Mouse (Mus musculus) neural tube, embryonic 12.5 days (tissue): ENCODE data around the gene Abca8b. TPM values are rescaled to one million over a fixed set of nuclear protein-coding genes. Genes with fewer than 3 reads are reported as not detected.
"Not testable (repeated sequence)": the region's sequence is repeated elsewhere in the genome, so short reads cannot be mapped to it uniquely, and the experiment has no call there.

Experiments used
- ATAC-seq: fragments of 200-750 bp; cut with Nextera tagmentation; 2 replicates; pipeline ENCODE4 v1.8.0; 2017; ENCODE audit warnings: low read depth, mild to moderate bottlenecking, moderate TSS enrichment, moderate library complexity; ENCODE audit not compliant: low FRiP score
- H3K27ac ChIP-seq: fragments of 300-500 bp; sonication (generic); 2 replicates; pipeline ENCODE4 v1.5.1; 2016
- H3K27me3 ChIP-seq: fragments of 300-500 bp; sonication (generic); replicated peaks from 2 replicates; pipeline ENCODE4 v1.6.1; 2016; ENCODE audit warnings: mild to moderate bottlenecking
- H3K36me3 ChIP-seq: fragments of 300-500 bp; sonication (generic); 2 replicates; pipeline ENCODE4 v1.6.1; 2016; ENCODE audit warnings: mild to moderate bottlenecking
- H3K4me1 ChIP-seq: fragments of 300-500 bp; sonication (generic); 2 replicates; pipeline ENCODE4 v1.6.1; 2016
- H3K4me2 ChIP-seq: fragments of 300-500 bp; sonication (generic); replicated peaks from 2 replicates; pipeline ENCODE4 v1.6.1; 2016; ENCODE audit warnings: mild to moderate bottlenecking
- H3K4me3 ChIP-seq: fragments of 300-500 bp; sonication (generic); 2 replicates; pipeline ENCODE4 v1.5.1; 2016
- H3K9ac ChIP-seq: fragments of 300-500 bp; sonication (generic); 2 replicates; pipeline ENCODE4 v1.6.1; 2016; ENCODE audit warnings: mild to moderate bottlenecking
- H3K9me3 ChIP-seq: fragments of 300-500 bp; sonication (generic); 2 replicates; pipeline ENCODE4 v1.6.1; 2016; ENCODE audit warnings: mild to moderate bottlenecking
- WGBS: fragments of 180-500 bp; shearing (Covaris S2); methylation state at CpG from one replicate; pipeline ENCODE4 v1.1.7; 2016; 5-methylcytosine and 5-hydroxymethylcytosine counted together
- polyA plus RNA-seq: library from polyadenylated mRNA; unstranded; fragments of >200 nt; fragmentation: Nextera tagmentation; extraction: Ambion mirVana; gene quantifications from 2 replicates; pipeline ENCODE4 v1.2.1, GENCODE M21; 2016

The Abca8b gene
- polyA plus RNA-seq, 1 experiment from 2014 or later, result 0.80 TPM

GRCm38 (mm10) chr11:109961495-109962492 lies 33.9 kb downstream of the Abca8b start:
- WGBS, result 67% methylated on average over 4 of the region's 4 CpGs
- Histone ChIP-seq H3K36me3 (no peaks in the 10 kb centered on the region), H3K9ac (no peak overlapping the region), H3K4me2 (no peak overlapping the region), H3K4me3 (no peak overlapping the region), H3K27me3 (no peaks in the 10 kb centered on the region), H3K9me3 (no peaks in the 10 kb centered on the region), H3K27ac (no peak overlapping the region), H3K4me1 (no peaks in the 10 kb centered on the region)
- ATAC-seq, result no peak

GRCm38 (mm10) chr11:109955185-109955584 lies 40.5 kb downstream of the Abca8b start:
- Histone ChIP-seq H3K36me3 (no peaks in the 10 kb centered on the region), H3K4me1 (no peaks in the 10 kb centered on the region), H3K27me3 (no peaks in the 10 kb centered on the region), H3K4me3 (no peak overlapping the region), H3K9ac (no peak overlapping the region), H3K27ac (no peak overlapping the region), H3K4me2 (no peak overlapping the region), H3K9me3 (no peaks in the 10 kb centered on the region)
- ATAC-seq, result no peak
- WGBS, result 84% methylated on average over 1 of the region's 1 CpGs

GRCm38 (mm10) chr11:109936915-109937314 lies 58.7 kb downstream of the Abca8b start:
- H3K9ac ChIP-seq, result no peak overlapping the region
- H3K27me3 ChIP-seq, result no peaks in the 10 kb centered on the region
- no peaks in the 10 kb centered on the region for H3K36me3 ChIP-seq
- WGBS, result 88% methylated on average over 5 of the region's 5 CpGs
- no peak overlapping the region for H3K27ac ChIP-seq
- H3K9me3 ChIP-seq, result no peaks in the 10 kb centered on the region
- no peak for ATAC-seq
- H3K4me1 ChIP-seq, result no peaks in the 10 kb centered on the region
- H3K4me3 ChIP-seq, result no peak overlapping the region
- H3K4me2 ChIP-seq, result no peak overlapping the region

GRCm38 (mm10) chr11:109933207-109933606 lies 62.4 kb downstream of the Abca8b start:
- H3K27me3 ChIP-seq, H3K4me1 ChIP-seq, ATAC-seq, H3K4me3 ChIP-seq, H3K36me3 ChIP-seq, H3K4me2 ChIP-seq, H3K9ac ChIP-seq, H3K27ac ChIP-seq, H3K9me3 ChIP-seq: not testable (repeated sequence)
- 9% methylated on average over 4 of the region's 4 CpGs for WGBS

GRCm38 (mm10) chr11:109928489-109928888 lies 67.2 kb downstream of the Abca8b start:
- Histone ChIP-seq H3K4me1 (no peaks in the 10 kb centered on the region), H3K4me3 (no peak overlapping the region), H3K36me3 (no peaks in the 10 kb centered on the region), H3K4me2 (no peak overlapping the region), H3K27ac (no peak overlapping the region), H3K9me3 (no peaks in the 10 kb centered on the region), H3K9ac (no peak overlapping the region), H3K27me3 (no peaks in the 10 kb centered on the region)
- 26% methylated on average over 2 of the region's 2 CpGs for WGBS
- ATAC-seq, result no peak

- WGBS, result 74% methylated on average over 7 of the region's 7 CpGs
- H3K4me1 ChIP-seq, result no peaks in the 10 kb centered on the region
- H3K4me3 ChIP-seq, result no peak overlapping the region
- H3K4me2 ChIP-seq, result no peak overlapping the region
- no peak overlapping the region for H3K9ac ChIP-seq
- no peaks in the 10 kb centered on the region for H3K9me3 ChIP-seq
- no peaks in the 10 kb centered on the region for H3K36me3 ChIP-seq
- no peaks in the 10 kb centered on the region for H3K27me3 ChIP-seq
- no peak for ATAC-seq
- no peak overlapping the region for H3K27ac ChIP-seq
Measured at GRCm38 (mm10) chr11:109926718-109927680, 68.6 kb downstream of the Abca8b start.

- no peaks in the 10 kb centered on the region for H3K36me3 ChIP-seq
- no peaks in the 10 kb centered on the region for H3K4me1 ChIP-seq
- H3K4me3 ChIP-seq, result no peak overlapping the region
- no peak for ATAC-seq
- no peaks in the 10 kb centered on the region for H3K9me3 ChIP-seq
- H3K4me2 ChIP-seq, result no peak overlapping the region
- H3K9ac ChIP-seq, result no peak overlapping the region
- no peak overlapping the region for H3K27ac ChIP-seq
- no peaks in the 10 kb centered on the region for H3K27me3 ChIP-seq
- WGBS, result 84% methylated on average over 3 of the region's 3 CpGs
Measured at GRCm38 (mm10) chr11:109922236-109922635, 73.4 kb downstream of the Abca8b start.

- Histone ChIP-seq H3K27ac (no peak overlapping the region), H3K9ac (no peak overlapping the region), H3K36me3 (no peaks in the 10 kb centered on the region), H3K4me3 (no peak overlapping the region), H3K27me3 (no peaks in the 10 kb centered on the region), H3K9me3 (no peaks in the 10 kb centered on the region), H3K4me1 (no peaks in the 10 kb centered on the region), H3K4me2 (no peak overlapping the region)
- WGBS, result 73% methylated on average over 2 of the region's 2 CpGs
- no peak for ATAC-seq
Measured at GRCm38 (mm10) chr11:109919480-109919879, 76.2 kb downstream of the Abca8b start.

- Histone ChIP-seq H3K27me3 (no peaks in the 10 kb centered on the region), H3K9ac (no peak overlapping the region), H3K4me3 (no peak overlapping the region), H3K4me2 (no peak overlapping the region), H3K4me1 (no peaks in the 10 kb centered on the region), H3K9me3 (no peaks in the 10 kb centered on the region), H3K36me3 (no peaks in the 10 kb centered on the region), H3K27ac (no peak overlapping the region)
- 86% methylated on average over 10 of the region's 10 CpGs for WGBS
- ATAC-seq, result no peak
Measured at GRCm38 (mm10) chr11:109916654-109917053, 79.0 kb downstream of the Abca8b start.

GRCm38 (mm10) chr11:109913156-109913555 lies 82.5 kb downstream of the Abca8b start:
- not testable (repeated sequence) for H3K4me3 ChIP-seq, H3K4me2 ChIP-seq, H3K27ac ChIP-seq, H3K9ac ChIP-seq, H3K4me1 ChIP-seq, H3K27me3 ChIP-seq, H3K36me3 ChIP-seq, H3K9me3 ChIP-seq, ATAC-seq
- 91% methylated on average over 8 of the region's 8 CpGs for whole genome bisulfite sequencing

GRCm38 (mm10) chr11:109912118-109912517 lies 83.5 kb downstream of the Abca8b start:
- 64% methylated on average over 1 of the region's 1 CpGs for WGBS

GRCm38 (mm10) chr11:109909801-109910200 lies 85.8 kb downstream of the Abca8b start:
- ATAC-seq, result no peak
- H3K27ac ChIP-seq, result no peak overlapping the region
- WGBS, result 84% methylated on average over 2 of the region's 2 CpGs
- no peaks in the 10 kb centered on the region for H3K4me1 ChIP-seq
- no peaks in the 10 kb centered on the region for H3K27me3 ChIP-seq
- no peaks in the 10 kb centered on the region for H3K36me3 ChIP-seq
- H3K4me2 ChIP-seq, result no peak overlapping the region
- no peaks in the 10 kb centered on the region for H3K9me3 ChIP-seq
- no peak overlapping the region for H3K9ac ChIP-seq
- H3K4me3 ChIP-seq, result no peak overlapping the region

More at GRCm38 (mm10) chr11:109912118-109912517, 83.5 kb downstream of the Abca8b start:
- H3K27me3 ChIP-seq, H3K27ac ChIP-seq, H3K36me3 ChIP-seq, H3K9me3 ChIP-seq, H3K9ac ChIP-seq, H3K4me2 ChIP-seq, ATAC-seq, H3K4me1 ChIP-seq, H3K4me3 ChIP-seq: not testable (repeated sequence)
